In the genomic region with DNA sequence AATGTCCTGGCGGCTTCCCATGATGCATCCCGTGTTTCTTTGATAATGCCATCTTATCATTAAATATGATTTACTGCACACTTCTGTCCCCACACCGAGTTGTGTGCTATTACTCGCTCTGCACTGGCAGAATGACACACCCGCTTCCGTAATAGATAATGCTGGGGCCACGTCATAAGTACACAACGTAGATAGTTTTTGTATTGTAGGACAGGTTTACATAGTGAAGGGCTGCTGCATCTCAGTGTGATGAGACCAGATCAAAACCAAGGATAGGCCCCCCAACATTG, we compare ENCODE assay signal across 10 mouse cellular contexts. TPM values are rescaled to one million over a fixed set of nuclear protein-coding genes. Genes with fewer than 3 reads are reported as not detected.
DNase-seq lines count a peak whose midpoint lies in the region; ATAC-seq and TF ChIP-seq lines count a peak whose summit lies in the region.
"Had no signal": no experiment of that assay in that cellular context is flagged by ENCODE, and none has a peak within 500 bp of the region (broad histone marks: within the 10 kb centered on the region; RNA-seq: fewer than 3 reads in every experiment).

No protein-coding gene starts in this region.

- H3K36me3 ChIP-seq in heart, embryonic 12.5 days = no peaks in the 10 kb centered on the region
- H3K36me3 ChIP-seq in CH12.LX (replicated peaks in 1 of 2; ENCODE audit: control insufficient read depth in 1 of 2, insufficient read depth in 1 of 2, low read length in 1 of 2) = peaks cover 0 to 36% of the 10 kb centered on the region in 2 experiments
- H3K36me3 ChIP-seq in liver, embryonic 16.5 days (ENCODE audit: control insufficient read depth, insufficient read depth) = no peaks in the 10 kb centered on the region
- H3K36me3 ChIP-seq: forebrain, embryonic 12.5 days had no signal

- TF ChIP-seq CTCF in CH12.LX (conservative IDR thresholded peaks at IDR 0.05 in 1 of 2, IDR thresholded peaks at IDR 0.05 in 1 of 2; ENCODE audit: low read depth in 2 of 2, low read length in 2 of 2) = no peak

- no peak for TF ChIP-seq RAD21 in CH12.LX (IDR thresholded peaks at IDR 0.05; ENCODE audit: low read depth, low read length)

- 51% methylated on average over 8 of the region's 8 CpGs for WGBS in heart, embryonic 12.5 days
- WGBS in liver, embryonic 16.5 days (ENCODE audit: insufficient replicate concordance) = 20% methylated on average over 8 of the region's 8 CpGs

- no peak for TF ChIP-seq POLR2A in CH12.LX (IDR thresholded peaks at IDR 0.05; ENCODE audit: low read depth, low read length)

- ATAC-seq in heart, embryonic 12.5 days (ENCODE audit: insufficient number of reproducible peaks, low FRiP score) = peak; percentile 30; the same call in 1 of the 2 replicates
- peak; percentile 67 for ATAC-seq in erythroid progenitor cell, adult 5-6 weeks (replicated peaks; ENCODE audit: low FRiP score, poor library complexity, severe bottlenecking)
- peak; percentile 47; the same call in 1 of the 2 replicates for ATAC-seq in liver, embryonic 16.5 days (ENCODE audit: low read depth)

- H3K27me3 ChIP-seq in heart, embryonic 12.5 days (replicated peaks) = no peaks in the 10 kb centered on the region
- H3K27me3 ChIP-seq in CH12.LX (replicated peaks) = no peaks in the 10 kb centered on the region
- H3K27me3 ChIP-seq in liver, embryonic 16.5 days (ENCODE audit: control insufficient read depth, insufficient read depth, low read depth, low read length) = no peaks in the 10 kb centered on the region
- H3K27me3 ChIP-seq: forebrain, embryonic 12.5 days had no signal

- H3K4me2 ChIP-seq in heart, embryonic 12.5 days = peak overlapping the region; percentile 53
- peak overlapping the region; percentile 77; the same call in 1 of the 2 replicates for H3K4me2 ChIP-seq in CH12.LX (ENCODE audit: insufficient read depth, low read depth, poor library complexity, severe bottlenecking)
- H3K4me2 ChIP-seq in liver, embryonic 16.5 days (ENCODE audit: low read depth, low read length) = peak overlapping the region; percentile 55
- H3K4me2 ChIP-seq: forebrain, embryonic 12.5 days had no signal

- TF ChIP-seq EP300 in CH12.LX (IDR thresholded peaks at IDR 0.05; ENCODE audit: low read length) = no peak

- peak overlapping the region; percentile 94 for H3K27ac ChIP-seq in heart, embryonic 12.5 days (ENCODE audit: poor library complexity, severe bottlenecking)
- peak overlapping the region; percentile 96 for H3K27ac ChIP-seq in CH12.LX (ENCODE audit: insufficient read depth, low read depth)
- peak overlapping the region; percentile 78 for H3K27ac ChIP-seq in liver, embryonic 16.5 days (ENCODE audit: low read length)

- peaks cover 73% of the 10 kb centered on the region for H3K4me1 ChIP-seq in heart, embryonic 12.5 days (replicated peaks)
- H3K4me1 ChIP-seq in CH12.LX (ENCODE audit: control insufficient read depth in 1 of 2, insufficient read depth in 2 of 2) = peaks cover 35 to 74% of the 10 kb centered on the region in 2 experiments
- peaks cover 62% of the 10 kb centered on the region for H3K4me1 ChIP-seq in liver, embryonic 16.5 days (ENCODE audit: control insufficient read depth, low read depth, low read length)

- dilution Hi-C loops in CH12.LX (cut with MboI; ENCODE audit: extremely low pct_ligation_motif_present, extremely low pct_unique_long_range_greater_than_20kb, low sequenced_read_pairs) = no loop called here

- H3K79me2 ChIP-seq in CH12.LX (replicated peaks; ENCODE audit: control insufficient read depth, extremely low read depth, insufficient read depth, poor library complexity, severe bottlenecking) = peaks cover 64% of the 10 kb centered on the region

- no peak for DNase-seq in heart, adult 18-20 months
- no peak for DNase-seq in CH12.LX (ENCODE audit: extremely low read depth)
- DNase-seq in embryo, embryonic 9.5 days (ENCODE audit: extremely low spot score) = no peak
- DNase-seq in urinary bladder, postnatal 14 days (ENCODE audit: low spot score) = no peak
- no peak for DNase-seq in left cerebral cortex, adult 9 months (ENCODE audit: low spot score in 2 of 2)
- DNase-seq: kidney, adult 11 months had no signal

- in situ Hi-C loops in CH12.LX (cut with MboI; ENCODE audit: low pct_ligation_motif_present, low pct_unique_long_range_greater_than_20kb, low sequenced_read_pairs) = no loop called here

- no peaks in the 10 kb centered on the region for H3K9me3 ChIP-seq in heart, embryonic 12.5 days (replicated peaks)
- peaks cover 5% of the 10 kb centered on the region for H3K9me3 ChIP-seq in CH12.LX (replicated peaks; ENCODE audit: low read length)
- no peaks in the 10 kb centered on the region for H3K9me3 ChIP-seq in liver, embryonic 16.5 days (replicated peaks; ENCODE audit: control insufficient read depth, low read length)
- H3K9me3 ChIP-seq: forebrain, embryonic 12.5 days had no signal

- no peak overlapping the region for H3K4me3 ChIP-seq in heart, embryonic 12.5 days
- H3K4me3 ChIP-seq in CH12.LX (replicated peaks in 1 of 3; ENCODE audit: low read depth in 2 of 3, low read length in 2 of 3, poor library complexity in 1 of 3) = peak overlapping the region in 1 of 3 experiments; percentile 25
- H3K4me3 ChIP-seq in liver, embryonic 16.5 days (ENCODE audit: low read depth, low read length) = peak overlapping the region; percentile 17; the same call in 1 of the 2 replicates
- H3K4me3 ChIP-seq: forebrain, embryonic 12.5 days had no signal

- peak overlapping the region; percentile 62; the same call in 1 of the 2 replicates for H3K9ac ChIP-seq in heart, embryonic 12.5 days
- no peak overlapping the region; the same call in 1 of the 2 replicates for H3K9ac ChIP-seq in CH12.LX (ENCODE audit: insufficient read depth, low read depth)
- H3K9ac ChIP-seq in liver, embryonic 16.5 days (ENCODE audit: low read depth, low read length) = peak overlapping the region; percentile 43; the same call in 1 of the 2 replicates

TF ChIP-seq in CH12.LX, 34 proteins besides CTCF, POLR2A, EP300 and RAD21:
- TF ChIP-seq SMC3 (IDR thresholded peaks at IDR 0.05; ENCODE audit: low read depth, low read length) (no peak), NRF1 (IDR thresholded peaks at IDR 0.05; ENCODE audit: low read depth, low read length) (no peak), E2F4 (IDR thresholded peaks at IDR 0.05; ENCODE audit: insufficient replicate concordance, low read depth, low read length) (no peak), NELFE (IDR thresholded peaks at IDR 0.05; ENCODE audit: low read depth, low read length) (no peak), MXI1 (IDR thresholded peaks at IDR 0.05; ENCODE audit: low read depth, low read length) (no peak), JUND (conservative IDR thresholded peaks at IDR 0.05; ENCODE audit: low read depth, low read length) (no peak), KAT2A (IDR thresholded peaks at IDR 0.05; ENCODE audit: insufficient replicate concordance, low read length) (no peak), ETS1 (conservative IDR thresholded peaks at IDR 0.05; ENCODE audit: low read depth, low read length) (no peak), CHD1 (IDR thresholded peaks at IDR 0.05; ENCODE audit: low read depth, low read length) (no peak), ZNF384 (IDR thresholded peaks at IDR 0.05; ENCODE audit: low read depth, low read length) (no peak)

RNA-seq across cellular contexts. Expression of a gene that starts 24.4 kb away (rescaled TPM):
- polyA plus RNA-seq in heart, embryonic 12.5 days (2016; fragmentation: Nextera tagmentation; extraction: Ambion mirVana) = 16.2 and 16.9 TPM in 2 replicates
- 10 to 100 TPM; 27.9 to 28.6 TPM for total RNA-seq in heart, adult 18-20 months (2021)
- total RNA-seq in CH12.LX (2012; rRNA removed) (28.5 and 36.7 TPM in 2 replicates), CH12.LX (2014; rRNA removed) (17.1 and 19.7 TPM in 2 replicates)
- polyA plus RNA-seq in CH12.LX (2012; ENCODE audit: insufficient read length, low read depth) = 33.0 and 33.5 TPM in 2 replicates
- total RNA-seq in erythroid progenitor cell, adult 5-6 weeks (2015; ENCODE audit: low replicate concordance) = 25.2 and 45.0 TPM in 2 replicates
- 46.6 and 61.2 TPM in 2 replicates for total RNA-seq in erythroid progenitor cell, adult 5-6 weeks (2017; ENCODE audit: low replicate concordance)
- polyA plus RNA-seq in liver, embryonic 16.5 days (2015; fragmentation: Nextera tagmentation; extraction: Ambion mirVana) = 5.8 and 6.0 TPM in 2 replicates
